Mouse (Mus musculus): ENCODE data around the gene Nedd9. TPM values are rescaled to one million over a fixed set of nuclear protein-coding genes. Genes with fewer than 3 reads are reported as not detected.

Gene Nedd9
- polyA plus RNA-seq, 1 experiment: not detected

DNA sequence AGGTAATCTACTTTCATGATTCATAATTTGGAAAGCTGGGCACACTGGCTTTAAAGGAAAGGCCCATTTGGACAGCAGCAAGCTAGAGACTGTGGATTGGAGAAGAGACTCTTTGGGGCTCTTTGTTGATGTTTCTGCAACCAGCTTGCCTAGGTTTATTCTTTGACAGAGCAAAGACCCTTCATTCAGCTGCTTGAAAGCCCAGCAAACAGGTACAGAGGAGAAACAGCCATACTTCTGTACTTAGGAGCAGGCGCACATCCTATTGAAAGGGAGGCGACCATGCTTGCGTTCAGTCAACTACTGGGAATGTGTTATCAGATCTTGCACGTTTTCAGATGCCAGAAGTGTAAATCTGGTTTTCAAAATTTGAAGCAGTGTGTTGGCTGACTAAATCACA lies 162.5 kb downstream of the Nedd9 start:
- WGBS: 88% methylated on average over 4 of the region's 4 CpGs
- H3K4me3 ChIP-seq (ENCODE audit: insufficient read depth, low read depth, low read length): no peak overlapping the region
- peaks cover 6% of the 10 kb centered on the region; the same call in 1 of the 2 replicates for H3K4me1 ChIP-seq (ENCODE audit: control insufficient read depth, insufficient read depth, low read length)
- TF ChIP-seq POLR2A (IDR thresholded peaks at IDR 0.05; ENCODE audit: insufficient read depth, low read depth, low read length) (no peak), CTCF (IDR thresholded peaks at IDR 0.05; ENCODE audit: insufficient read depth, low read depth, low read length) (no peak)
- H3K27ac ChIP-seq (ENCODE audit: insufficient read depth, low read depth, low read length): no peak overlapping the region

DNA sequence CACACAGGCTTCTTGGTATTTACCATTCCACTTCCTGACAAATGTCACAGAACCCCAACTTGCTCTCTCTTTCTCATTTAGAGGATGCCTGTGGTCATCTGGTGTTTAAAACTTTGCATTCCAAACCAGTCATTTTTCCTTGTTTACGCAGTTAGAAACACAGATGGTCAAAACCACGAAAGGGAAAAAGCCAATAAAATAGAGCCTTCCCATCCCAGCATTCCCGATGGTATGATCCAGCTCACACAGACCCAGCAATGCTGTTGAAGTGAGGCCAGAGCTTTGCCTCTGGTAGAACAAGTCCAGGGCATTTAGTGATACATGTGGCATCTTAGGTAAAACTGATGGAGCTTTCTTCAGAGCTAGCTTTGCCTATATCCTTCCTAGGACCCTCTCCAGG lies 165.7 kb downstream of the Nedd9 start:
- WGBS: 47% methylated on average over 3 of the region's 3 CpGs
- Histone ChIP-seq H3K4me1 (ENCODE audit: control insufficient read depth, insufficient read depth, low read length) (peaks cover 4% of the 10 kb centered on the region; the same call in 1 of the 2 replicates), H3K4me3 (ENCODE audit: insufficient read depth, low read depth, low read length) (no peak overlapping the region), H3K27ac (ENCODE audit: insufficient read depth, low read depth, low read length) (peak overlapping the region; percentile 6; the same call in 1 of the 2 replicates)
- TF ChIP-seq POLR2A (IDR thresholded peaks at IDR 0.05; ENCODE audit: insufficient read depth, low read depth, low read length) (no peak), CTCF (IDR thresholded peaks at IDR 0.05; ENCODE audit: insufficient read depth, low read depth, low read length) (no peak)

DNA sequence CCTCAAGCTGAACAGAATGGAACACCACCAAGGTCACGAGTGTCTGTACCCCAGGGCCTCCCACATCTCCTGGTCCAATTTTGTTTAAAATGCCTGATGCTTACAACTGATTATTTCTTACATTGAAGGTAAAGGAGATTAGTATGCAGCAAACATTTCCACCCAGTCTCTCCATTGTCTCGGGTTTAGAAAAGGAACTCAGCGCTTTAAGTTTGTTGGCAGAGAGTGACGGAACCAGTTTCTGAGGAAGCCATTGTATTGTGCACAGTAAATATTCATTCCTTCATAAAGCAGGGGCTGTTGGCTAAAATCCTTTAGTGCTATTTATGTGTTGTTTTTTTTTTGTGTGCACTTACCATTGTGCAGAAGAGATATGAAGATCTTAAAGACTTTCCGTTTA lies 166.4 kb downstream of the Nedd9 start:
- Histone ChIP-seq H3K4me1 (ENCODE audit: control insufficient read depth, insufficient read depth, low read length) (peaks cover 4% of the 10 kb centered on the region; the same call in 1 of the 2 replicates), H3K27ac (ENCODE audit: insufficient read depth, low read depth, low read length) (no peak overlapping the region), H3K4me3 (ENCODE audit: insufficient read depth, low read depth, low read length) (no peak overlapping the region)
- TF ChIP-seq CTCF (IDR thresholded peaks at IDR 0.05; ENCODE audit: insufficient read depth, low read depth, low read length) (no peak), POLR2A (IDR thresholded peaks at IDR 0.05; ENCODE audit: insufficient read depth, low read depth, low read length) (no peak)
- 68% methylated on average over 5 of the region's 5 CpGs for WGBS

DNA sequence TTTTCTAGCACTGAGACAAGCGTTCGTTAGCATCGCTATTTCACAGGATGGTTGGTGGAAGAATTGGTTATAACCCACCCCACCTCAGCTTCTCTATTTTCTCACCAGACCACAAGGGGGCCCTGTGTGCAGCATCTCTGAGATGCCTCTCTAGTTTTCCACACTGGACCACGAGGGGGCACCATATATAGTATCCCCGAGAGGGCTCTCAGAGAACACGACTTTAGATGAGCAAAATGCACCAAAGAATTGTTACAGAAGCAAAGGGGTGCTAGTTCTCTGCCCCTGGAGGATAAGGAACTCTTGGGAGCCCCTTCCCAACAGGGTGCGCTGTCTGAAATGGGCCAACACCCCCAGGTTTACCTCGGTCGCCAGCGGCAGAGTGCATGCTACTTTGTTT lies 184.4 kb downstream of the Nedd9 start:
- no peak overlapping the region for H3K27ac ChIP-seq (ENCODE audit: insufficient read depth, low read depth, low read length)
- no peak for TF ChIP-seq CTCF (IDR thresholded peaks at IDR 0.05; ENCODE audit: insufficient read depth, low read depth, low read length)
- no peak for TF ChIP-seq POLR2A (IDR thresholded peaks at IDR 0.05; ENCODE audit: insufficient read depth, low read depth, low read length)
- H3K4me3 ChIP-seq (ENCODE audit: insufficient read depth, low read depth, low read length): no peak overlapping the region
- no peaks in the 10 kb centered on the region for H3K4me1 ChIP-seq (ENCODE audit: control insufficient read depth, insufficient read depth, low read length)
- WGBS: 51% methylated on average over 10 of the region's 10 CpGs

DNA sequence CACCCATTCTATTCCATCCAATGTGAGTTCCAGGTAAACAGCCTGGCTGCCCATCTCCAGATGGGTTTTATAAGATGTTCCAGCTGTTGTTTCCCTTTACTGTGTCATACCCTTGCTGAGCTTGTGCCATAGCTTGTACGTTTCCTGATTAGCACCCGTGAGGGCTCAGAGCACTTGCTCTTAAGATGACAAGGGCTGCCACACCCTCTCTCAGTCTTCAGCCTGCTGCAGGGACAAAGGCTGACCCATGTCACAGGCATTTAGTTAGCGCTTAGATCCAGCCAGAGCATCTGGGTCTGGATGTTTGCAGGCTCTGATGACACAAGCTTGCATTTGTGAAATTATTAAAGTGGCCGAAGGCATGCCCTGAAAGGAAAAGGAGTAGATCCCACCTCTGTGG lies 187.1 kb downstream of the Nedd9 start:
- no peak for TF ChIP-seq POLR2A (IDR thresholded peaks at IDR 0.05; ENCODE audit: insufficient read depth, low read depth, low read length)
- no peak for TF ChIP-seq CTCF (IDR thresholded peaks at IDR 0.05; ENCODE audit: insufficient read depth, low read depth, low read length)
- WGBS: 87% methylated on average over 4 of the region's 4 CpGs
- H3K4me1 ChIP-seq (ENCODE audit: control insufficient read depth, insufficient read depth, low read length): no peaks in the 10 kb centered on the region
- H3K27ac ChIP-seq (ENCODE audit: insufficient read depth, low read depth, low read length): no peak overlapping the region
- H3K4me3 ChIP-seq (ENCODE audit: insufficient read depth, low read depth, low read length): no peak overlapping the region

DNA sequence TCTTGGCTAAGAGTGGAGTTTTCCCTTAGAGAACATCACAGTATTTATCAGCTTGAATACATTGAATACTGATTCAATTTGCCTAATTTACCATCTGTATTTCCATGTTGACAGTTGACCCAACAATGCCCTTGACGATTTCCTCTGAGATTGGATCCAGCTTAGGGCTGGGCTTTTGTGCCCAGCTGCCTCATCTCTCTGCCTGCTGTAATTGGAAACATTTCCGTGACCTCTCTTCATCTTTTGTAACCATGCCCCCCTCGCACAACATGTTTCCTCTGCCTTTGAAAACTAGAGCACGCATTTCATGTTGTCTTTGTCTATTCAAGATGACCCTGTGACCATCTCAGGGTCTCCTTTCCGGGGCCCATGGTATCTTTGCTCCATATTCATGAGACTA lies 188.2 kb downstream of the Nedd9 start:
- TF ChIP-seq CTCF (IDR thresholded peaks at IDR 0.05; ENCODE audit: insufficient read depth, low read depth, low read length) (no peak), POLR2A (IDR thresholded peaks at IDR 0.05; ENCODE audit: insufficient read depth, low read depth, low read length) (no peak)
- H3K27ac ChIP-seq (ENCODE audit: insufficient read depth, low read depth, low read length): no peak overlapping the region
- H3K4me3 ChIP-seq (ENCODE audit: insufficient read depth, low read depth, low read length): no peak overlapping the region
- 63% methylated on average over 5 of the region's 5 CpGs for WGBS
- H3K4me1 ChIP-seq (ENCODE audit: control insufficient read depth, insufficient read depth, low read length): no peaks in the 10 kb centered on the region

DNA sequence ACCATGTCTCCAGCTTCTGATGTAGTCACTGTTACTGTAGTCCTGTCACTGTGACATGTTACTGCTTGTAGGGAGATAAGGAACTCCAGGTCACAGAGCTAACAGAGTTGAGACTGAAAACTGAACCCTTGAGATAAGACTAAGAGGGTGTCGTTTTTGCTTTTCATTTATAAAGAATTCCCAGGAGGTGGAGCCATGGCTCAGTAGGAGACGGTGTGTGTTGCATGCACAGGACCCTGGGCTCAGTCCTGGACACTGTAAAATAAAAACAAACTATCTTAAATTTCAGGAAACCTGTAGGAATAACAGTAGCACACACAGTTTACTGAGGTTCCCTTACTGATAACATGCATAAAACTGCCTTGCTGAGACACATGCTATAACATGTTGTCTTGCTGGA lies 188.6 kb downstream of the Nedd9 start:
- Histone ChIP-seq H3K4me1 (ENCODE audit: control insufficient read depth, insufficient read depth, low read length) (no peaks in the 10 kb centered on the region), H3K4me3 (ENCODE audit: insufficient read depth, low read depth, low read length) (no peak overlapping the region), H3K27ac (ENCODE audit: insufficient read depth, low read depth, low read length) (no peak overlapping the region)
- TF ChIP-seq POLR2A (IDR thresholded peaks at IDR 0.05; ENCODE audit: insufficient read depth, low read depth, low read length) (no peak), CTCF (IDR thresholded peaks at IDR 0.05; ENCODE audit: insufficient read depth, low read depth, low read length) (no peak)
- 29% methylated on average over 2 of the region's 2 CpGs for WGBS

DNA sequence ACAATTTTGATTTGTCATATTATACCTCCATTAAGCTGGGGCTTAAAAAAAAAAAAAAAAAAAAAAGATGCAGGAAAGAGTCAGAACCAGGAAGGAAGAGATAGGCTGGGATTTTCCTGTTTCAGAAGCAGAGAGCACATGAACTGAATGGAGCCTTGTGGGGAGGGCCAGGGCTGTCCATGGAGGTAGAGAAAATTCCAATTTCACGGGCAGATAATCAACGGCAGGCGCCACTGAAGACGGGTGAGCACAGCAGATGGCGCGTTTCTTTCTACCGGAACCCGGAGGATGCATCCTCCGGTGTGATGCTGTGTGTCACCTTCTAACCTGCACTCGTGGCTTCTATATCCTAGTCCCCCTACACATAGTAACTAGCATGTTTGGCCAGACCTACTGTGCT lies 190.8 kb downstream of the Nedd9 start:
- 89% methylated on average over 10 of the region's 10 CpGs for WGBS
- H3K27ac ChIP-seq (ENCODE audit: insufficient read depth, low read depth, low read length): no peak overlapping the region
- TF ChIP-seq CTCF (IDR thresholded peaks at IDR 0.05; ENCODE audit: insufficient read depth, low read depth, low read length) (no peak), POLR2A (IDR thresholded peaks at IDR 0.05; ENCODE audit: insufficient read depth, low read depth, low read length) (no peak)
- H3K4me1 ChIP-seq (ENCODE audit: control insufficient read depth, insufficient read depth, low read length): no peaks in the 10 kb centered on the region
- no peak overlapping the region for H3K4me3 ChIP-seq (ENCODE audit: insufficient read depth, low read depth, low read length)

DNA sequence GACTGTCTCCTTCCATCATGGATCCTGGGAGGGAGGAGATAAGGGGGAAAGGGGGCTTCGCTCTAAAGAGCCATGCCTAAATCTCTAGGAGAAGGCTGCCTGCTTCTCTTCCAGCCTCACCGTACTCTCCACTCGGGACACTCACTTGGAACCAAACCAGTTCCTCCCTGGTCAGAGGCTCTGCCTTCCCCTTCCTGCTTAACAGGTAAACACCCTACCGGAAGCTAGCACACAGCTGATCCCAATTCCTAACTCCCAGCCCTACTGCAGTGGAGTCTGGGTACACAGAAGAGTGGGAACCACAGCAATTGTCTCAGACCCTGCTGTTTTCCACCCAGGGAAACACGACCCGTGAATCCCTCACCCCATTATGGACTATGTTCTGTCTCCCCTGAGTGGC lies 191.3 kb downstream of the Nedd9 start:
- Histone ChIP-seq H3K4me1 (ENCODE audit: control insufficient read depth, insufficient read depth, low read length) (no peaks in the 10 kb centered on the region), H3K4me3 (ENCODE audit: insufficient read depth, low read depth, low read length) (no peak overlapping the region), H3K27ac (ENCODE audit: insufficient read depth, low read depth, low read length) (no peak overlapping the region)
- TF ChIP-seq CTCF (IDR thresholded peaks at IDR 0.05; ENCODE audit: insufficient read depth, low read depth, low read length) (no peak), POLR2A (IDR thresholded peaks at IDR 0.05; ENCODE audit: insufficient read depth, low read depth, low read length) (no peak)
- WGBS: 81% methylated on average over 6 of the region's 6 CpGs

DNA sequence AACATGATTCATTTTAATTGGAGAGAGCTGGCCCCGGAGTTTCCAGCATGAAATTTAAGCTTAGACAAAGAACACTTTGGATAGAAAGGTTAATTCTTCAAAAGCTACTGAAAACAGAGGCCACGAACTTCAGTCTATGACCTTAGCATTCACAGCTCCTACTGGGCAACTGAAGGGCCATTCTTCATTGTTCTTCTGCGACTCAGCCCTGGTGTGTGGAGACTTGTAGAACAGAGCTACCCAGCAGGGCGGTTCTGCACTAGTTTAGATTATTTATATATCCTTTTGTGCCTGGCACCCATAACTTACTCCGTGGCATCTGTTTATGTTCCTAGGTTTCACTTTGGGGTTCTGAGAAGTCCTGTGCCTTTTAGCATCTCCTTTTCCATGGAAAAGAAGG lies 193.6 kb downstream of the Nedd9 start:
- no peak for TF ChIP-seq CTCF (IDR thresholded peaks at IDR 0.05; ENCODE audit: insufficient read depth, low read depth, low read length)
- no peak for TF ChIP-seq POLR2A (IDR thresholded peaks at IDR 0.05; ENCODE audit: insufficient read depth, low read depth, low read length)
- WGBS: 63% methylated on average over 5 of the region's 5 CpGs
- Histone ChIP-seq H3K4me1 (ENCODE audit: control insufficient read depth, insufficient read depth, low read length) (no peaks in the 10 kb centered on the region), H3K27ac (ENCODE audit: insufficient read depth, low read depth, low read length) (no peak overlapping the region), H3K4me3 (ENCODE audit: insufficient read depth, low read depth, low read length) (no peak overlapping the region)

All from olfactory bulb, adult 2 months (tissue).